Mouse (Mus musculus): Measurements from ENCODE around the gene Spem1.
A peak's percentile ranks its signal among the peaks of the same experiment; 100 is the strongest.

Gene Spem1

GRCm38 (mm10) chr11:69836703-69837576 lies 15.0 kb upstream of the Spem1 start:
- DNase-seq (ENCODE audit: low spot score) = peak; percentile 26

- no peak for DNase-seq (ENCODE audit: low spot score)
These were observed 14.0 kb upstream of the Spem1 start for GRCm38 (mm10) chr11:69835966-69836335.

GRCm38 (mm10) chr11:69835326-69835965 lies 13.5 kb upstream of the Spem1 start:
- DNase-seq (ENCODE audit: low spot score) = no peak

DNA sequence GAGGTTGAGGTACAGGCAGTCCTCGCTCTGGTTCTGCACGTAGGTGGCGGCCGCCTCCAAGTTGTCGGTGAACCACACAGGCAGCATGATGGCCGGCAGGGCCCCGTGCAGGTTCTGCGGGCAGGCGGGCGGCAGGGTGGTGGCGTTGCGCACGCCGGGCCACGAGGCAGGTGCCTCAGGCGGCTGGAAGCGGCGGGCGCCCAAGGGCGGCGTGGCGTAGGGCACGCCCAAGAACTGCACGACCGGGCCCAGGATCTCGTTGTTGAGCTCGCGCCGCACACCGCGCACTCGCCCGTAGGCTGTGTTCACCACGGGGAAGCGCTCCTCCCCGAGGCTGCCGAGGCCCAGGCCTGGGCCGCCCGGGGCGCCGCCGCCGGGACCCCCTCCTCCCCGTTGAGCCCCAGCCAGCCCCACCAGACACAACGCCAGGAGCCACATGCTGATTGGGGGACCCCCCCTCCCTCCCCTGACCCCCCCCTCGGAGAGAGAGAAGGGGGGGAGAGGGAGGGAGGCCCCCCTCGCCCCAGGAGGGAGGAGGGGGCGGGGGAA lies 12.1 kb upstream of the Spem1 start:
- DNase-seq (ENCODE audit: low spot score) = no peak

DNA sequence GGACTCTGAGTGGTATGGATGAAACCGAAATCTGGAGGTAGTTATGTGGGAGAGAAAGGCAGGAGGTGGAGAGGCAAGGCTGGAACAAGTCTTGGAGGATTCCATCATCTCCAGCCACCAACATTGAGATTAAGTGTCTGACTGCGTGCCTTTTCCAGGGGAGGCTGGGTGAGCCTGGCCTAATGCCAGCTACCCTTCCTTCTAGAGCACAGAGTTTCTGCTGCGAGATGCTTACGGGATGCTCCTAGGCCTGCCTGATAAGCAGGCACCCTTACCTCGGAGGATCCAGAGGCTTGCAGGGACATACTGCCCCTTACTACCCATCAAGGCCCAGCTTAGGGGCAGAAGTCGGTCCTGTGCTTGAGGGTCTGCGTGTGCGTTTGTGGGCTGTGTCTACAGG lies 11.6 kb upstream of the Spem1 start:
- no peak for DNase-seq (ENCODE audit: low spot score)

DNA sequence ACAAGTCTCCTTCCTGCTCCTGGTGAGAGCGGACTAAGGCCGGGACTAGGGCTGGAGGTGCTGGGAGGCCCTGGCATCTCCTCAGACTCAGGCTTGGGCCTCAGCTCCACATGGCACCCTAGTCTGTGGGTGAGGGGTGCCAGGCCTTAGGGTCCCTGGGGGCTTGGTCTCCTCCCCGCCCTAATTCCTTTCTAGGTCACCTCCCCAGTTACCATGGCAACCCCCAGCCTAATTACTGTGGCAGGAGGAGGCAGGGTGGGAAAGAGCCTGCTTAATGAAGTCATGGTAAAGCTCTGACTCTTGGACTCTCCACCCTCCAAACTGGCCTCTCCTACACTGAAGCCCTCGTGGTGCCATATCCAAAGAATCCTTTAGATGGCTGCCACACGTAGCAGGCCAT lies 6.9 kb upstream of the Spem1 start:
- no peak for DNase-seq (ENCODE audit: low spot score)

GRCm38 (mm10) chr11:69823456-69823855 lies 1.5 kb upstream of the Spem1 start:
- no peak for DNase-seq (ENCODE audit: low spot score)

- DNase-seq (ENCODE audit: low spot score) = no peak
These were observed 3.1 kb downstream of the Spem1 start for GRCm38 (mm10) chr11:69818871-69819270.

- no peak for DNase-seq (ENCODE audit: low spot score)
These were observed 3.6 kb downstream of the Spem1 start, which contains the start of gene Spem2 for GRCm38 (mm10) chr11:69818365-69818764. Spem2 (minus strand) TSS chr11:69818465.

GRCm38 (mm10) chr11:69816520-69816919 lies 5.5 kb downstream of the Spem1 start:
- DNase-seq (ENCODE audit: low spot score) = no peak

DNA sequence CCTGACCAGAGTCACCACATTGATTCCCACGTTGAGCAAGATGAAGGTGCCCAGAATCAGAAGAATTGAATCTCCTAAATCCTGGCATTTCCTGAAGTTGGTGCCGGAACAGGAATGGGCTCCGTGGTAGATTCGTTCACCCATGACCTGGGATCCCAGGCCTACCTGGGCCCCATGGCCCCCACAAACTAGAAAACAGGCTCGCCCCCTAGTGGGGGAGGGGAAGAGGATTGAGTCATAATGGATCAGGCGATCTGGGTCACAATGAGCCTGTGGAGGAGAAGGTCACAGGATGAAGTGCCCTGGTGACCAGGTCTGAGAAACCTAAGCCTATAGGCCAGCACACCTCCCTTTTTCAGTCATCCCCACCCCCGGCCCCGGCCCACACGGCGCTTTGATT lies 6.8 kb downstream of the Spem1 start, which contains the start of gene Gm39566:
TSS of gene Gm39566 (minus strand) at position 144 of the 400 bp plus-strand sequence.
- no peak for DNase-seq (ENCODE audit: low spot score)

DNA sequence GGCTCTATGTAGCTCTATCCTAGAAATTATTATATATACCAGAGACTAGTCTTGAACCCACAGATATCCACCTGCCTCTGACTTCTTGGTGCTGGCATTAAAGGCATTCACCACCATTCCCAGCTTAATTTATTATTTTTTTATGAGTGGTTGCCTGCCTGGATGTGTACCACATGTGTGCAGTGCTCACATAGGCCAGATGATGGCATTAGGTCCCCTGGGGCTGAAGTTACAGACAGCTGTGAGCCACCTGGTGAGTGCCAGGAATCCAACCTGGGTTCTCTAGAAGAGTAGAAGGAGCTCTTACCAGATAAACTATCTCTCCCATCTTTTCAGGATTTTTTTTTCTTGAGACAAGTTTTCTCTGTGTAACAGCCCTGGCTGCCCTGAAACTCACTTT lies 11.7 kb downstream of the Spem1 start:
- DNase-seq (ENCODE audit: low spot score) = no peak

DNA sequence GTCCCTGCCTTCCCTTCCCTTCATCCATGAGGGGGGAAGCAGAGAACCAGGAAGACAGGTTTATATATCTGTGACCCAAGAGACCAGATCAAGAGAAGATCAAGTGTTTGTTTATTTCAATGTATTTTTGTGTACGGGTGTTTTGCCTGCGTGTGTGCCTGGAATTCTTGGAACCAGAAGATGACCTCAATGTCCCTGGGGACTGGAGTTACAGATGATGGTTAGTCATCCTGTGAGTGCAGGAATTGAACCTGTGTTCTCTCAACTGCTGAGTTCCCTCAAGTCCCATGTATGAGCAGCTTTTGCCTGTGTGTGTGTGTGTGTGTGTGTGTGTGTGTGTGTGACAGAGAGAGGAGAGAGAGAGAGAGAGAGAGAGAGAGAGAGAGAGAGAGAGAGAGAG lies 14.3 kb downstream of the Spem1 start:
- DNase-seq (ENCODE audit: low spot score) = no peak

DNA sequence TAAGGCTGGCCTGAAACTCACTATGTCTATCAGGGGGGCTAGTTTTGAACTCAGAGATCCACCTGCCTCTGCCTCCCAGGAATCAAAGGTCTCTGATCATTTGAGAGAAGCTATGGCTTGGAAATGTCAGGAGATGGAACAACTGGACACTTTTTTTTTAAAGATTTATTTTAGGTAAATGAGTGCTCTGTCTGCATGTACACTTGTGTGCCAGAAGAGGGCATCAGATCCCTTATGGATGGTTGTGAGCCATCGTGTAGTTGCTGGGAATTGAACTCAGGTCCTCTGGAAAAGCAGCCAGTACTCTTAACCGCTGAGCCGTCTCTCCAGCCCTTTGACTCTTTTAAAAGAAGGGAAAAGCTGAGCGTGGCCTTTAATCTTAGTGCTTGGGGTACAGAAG lies 15.6 kb downstream of the Spem1 start:
- DNase-seq (ENCODE audit: low spot score) = no peak

- DNase-seq (ENCODE audit: low spot score) = no peak
These were observed 16.7 kb downstream of the Spem1 start, which contains the start of gene Tmem102 for GRCm38 (mm10) chr11:69804972-69805909. Tmem102 (minus strand) TSS chr11:69805624.

DNA sequence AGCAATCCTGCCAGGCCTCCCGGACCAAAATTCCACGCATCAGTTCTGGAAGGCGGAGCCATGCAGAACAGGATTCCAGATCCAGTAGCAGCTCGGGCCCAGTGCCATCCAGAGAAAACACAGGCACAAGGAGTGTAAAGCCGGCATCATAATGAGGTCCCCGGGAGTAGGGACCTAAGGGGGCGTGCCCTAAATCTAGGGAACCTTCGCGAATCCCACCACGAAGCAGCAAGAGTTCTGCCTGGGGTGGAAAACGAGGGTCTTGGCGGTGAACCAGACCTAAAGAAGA lies 17.4 kb downstream of the Spem1 start:
- DNase-seq (ENCODE audit: low spot score) = no peak

- DNase-seq (ENCODE audit: low spot score) = peak; percentile 33
These were observed 18.0 kb downstream of the Spem1 start for GRCm38 (mm10) chr11:69803786-69804651.

DNA sequence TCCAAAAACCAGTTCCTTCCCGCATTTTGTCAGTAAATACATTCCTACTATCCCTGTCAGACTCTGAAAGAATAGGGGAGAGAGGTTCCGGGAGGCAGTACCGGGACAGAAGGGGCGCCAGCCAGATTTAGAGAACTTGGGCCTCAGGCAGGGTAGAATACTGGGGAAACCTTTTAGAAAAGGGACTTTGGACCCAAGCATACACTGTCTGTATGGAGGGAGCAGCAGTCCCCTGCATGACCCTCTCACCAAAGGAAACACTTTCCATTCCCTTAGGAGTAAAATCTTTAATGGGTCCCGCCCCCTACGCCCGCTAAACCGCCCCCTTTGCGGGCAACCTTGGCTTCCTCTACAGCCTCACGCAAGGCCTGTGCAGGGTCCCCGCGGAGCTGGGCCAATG lies 18.7 kb downstream of the Spem1 start:
- no peak for DNase-seq (ENCODE audit: low spot score)

GRCm38 (mm10) chr11:69802648-69803105 lies 19.3 kb downstream of the Spem1 start:
- DNase-seq (ENCODE audit: low spot score) = peak; percentile 68

GRCm38 (mm10) chr11:69801379-69801977 lies 20.5 kb downstream of the Spem1 start, which contains the start of gene Fgf11:
Fgf11 (minus strand) TSS chr11:69801857.
- DNase-seq (ENCODE audit: low spot score) = no peak

All from ovary, postnatal 10 days (tissue).